Mouse (Mus musculus) left cerebral cortex, postnatal 36 days (tissue): ENCODE results near the gene Bad. TPM values are rescaled to one million over a fixed set of nuclear protein-coding genes. Genes with fewer than 3 reads are reported as not detected.
A peak's percentile ranks its signal among the peaks of the same experiment; 100 is the strongest.

Experiments
- DNase-seq, 2 experiments: peaks; one replicate each; pipeline ENCODE4 v3.0.0; 2021 to 2022; ENCODE audit warnings: low spot score in 2 of 2, mixed read lengths in 1 of 2
- intact Hi-C: fragments of 180-260 bp; cut with DNase I; formaldehyde crosslinking; loops from one replicate; pipeline ENCODE4 v1.15.1; 2025
- total RNA-seq, 2 experiments: library from RNA; stranded (reverse); gene quantifications; 2 replicates each; pipeline ENCODE4 v1.2.3; 2021

Gene Bad
- total RNA-seq, 2 experiments from 2014 or later: 36.6 to 42.6 TPM

GRCm38 (mm10) chr19:6950613-6951153 is 9.0 kb downstream of the Bad start:
- DNase-seq: peak; percentile 58 to 74
- intact Hi-C loops: loop anchor here (2.0 kb wide), 1 partner anchor 22 kb away; no protein-coding TSS in a partner anchor

- DNase-seq: peak; percentile 92 to 94
- intact Hi-C loops: loop anchor here (2.0 kb wide), 1 partner anchor 21 kb away; no protein-coding TSS in a partner anchor
Observed at GRCm38 (mm10) chr19:6951381-6951968, 9.8 kb downstream of the Bad start.

GRCm38 (mm10) chr19:6951994-6952711 is 10.5 kb downstream of the Bad start:
- peak; percentile 65 to 73 for DNase-seq
- intact Hi-C loops: loop anchor here (2.0 kb wide), 1 partner anchor 21 kb away; no protein-coding TSS in a partner anchor

DNA sequence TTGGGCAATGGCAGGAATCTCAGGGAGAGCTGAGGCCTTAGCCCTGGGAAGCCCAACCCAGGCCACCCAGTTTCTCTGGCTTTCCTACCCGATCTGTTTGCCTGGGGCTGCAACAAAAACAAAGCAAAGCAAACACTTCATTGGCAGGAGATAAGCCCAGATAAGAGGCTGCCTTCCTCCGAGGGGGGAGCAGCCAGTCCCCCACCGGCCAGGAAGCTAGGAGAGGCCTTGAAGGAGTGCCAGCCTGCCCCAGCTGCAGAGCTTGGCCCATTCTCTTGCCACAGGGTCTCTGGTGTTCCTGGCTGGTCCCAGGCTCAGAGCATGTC is 11.0 kb downstream of the Bad start:
- no peak for DNase-seq
- intact Hi-C loops: no loop called here

DNA sequence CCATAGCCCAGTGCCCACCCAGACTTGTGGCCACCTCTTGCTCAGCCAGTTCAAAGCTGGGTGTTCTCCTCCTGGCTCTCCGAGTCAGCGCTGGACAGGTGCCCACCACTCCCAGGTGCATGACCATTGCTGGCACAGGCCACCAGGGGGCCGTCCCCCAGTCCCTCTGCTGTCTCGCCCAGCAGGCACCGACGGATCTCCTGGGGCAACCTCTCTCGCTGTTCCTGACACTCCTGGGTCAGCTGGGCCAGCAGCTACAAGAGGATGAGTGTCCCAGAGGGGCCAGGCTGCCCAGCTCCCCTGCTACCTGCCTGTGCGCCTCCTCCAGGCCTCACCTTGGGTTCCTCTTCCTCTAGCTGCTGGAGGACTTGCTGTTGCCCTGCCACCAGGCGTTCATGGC is 12.4 kb downstream of the Bad start:
- DNase-seq: no peak
- intact Hi-C loops: no loop called here

- intact Hi-C loops: no loop called here
- no peak for DNase-seq
Observed at GRCm38 (mm10) chr19:6955424-6955823, 13.8 kb downstream of the Bad start.

DNA sequence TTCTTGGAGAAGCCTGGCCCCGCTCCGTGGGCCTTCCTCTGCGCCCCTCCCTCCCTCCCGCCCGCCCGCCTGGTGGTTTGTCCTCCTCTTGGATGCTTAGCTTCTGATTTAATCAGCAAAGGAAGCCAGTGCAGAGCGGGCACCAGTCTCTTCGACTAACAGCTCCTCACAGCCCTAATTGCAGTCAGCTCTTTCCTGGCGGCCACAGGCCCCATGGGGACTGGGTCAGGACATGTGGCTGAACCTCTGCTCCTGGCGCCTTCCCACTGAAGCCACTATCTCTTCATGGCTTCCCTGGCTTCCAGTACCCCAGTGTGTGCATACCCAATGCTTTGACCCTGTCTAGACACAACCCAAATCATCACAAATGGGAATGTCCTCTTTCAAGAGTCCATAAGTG is 14.8 kb downstream of the Bad start:
- intact Hi-C loops: no loop called here
- no peak for DNase-seq

- DNase-seq: no peak
- intact Hi-C loops: no loop called here
Observed at GRCm38 (mm10) chr19:6968491-6969271, 27.0 kb downstream of the Bad start.

DNA sequence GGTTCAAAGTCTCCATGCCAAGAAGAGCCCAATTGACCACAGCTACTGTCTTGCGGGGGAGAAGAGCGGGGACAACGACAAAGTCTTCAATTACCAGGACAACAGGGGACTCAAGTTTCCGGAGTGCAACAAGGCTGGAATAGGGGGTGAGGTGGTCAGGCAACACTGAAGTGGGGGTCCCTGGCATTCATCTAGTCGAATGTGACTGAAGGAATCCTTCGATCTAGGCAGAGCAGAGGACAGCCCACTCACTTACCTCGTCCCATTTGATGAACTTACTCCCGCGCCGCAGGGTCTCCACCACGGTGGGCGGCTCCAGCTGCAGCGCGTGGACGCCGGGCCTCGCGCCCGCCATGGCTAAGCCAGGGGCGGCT is 27.6 kb downstream of the Bad start:
- DNase-seq: no peak
- intact Hi-C loops: no loop called here

DNA sequence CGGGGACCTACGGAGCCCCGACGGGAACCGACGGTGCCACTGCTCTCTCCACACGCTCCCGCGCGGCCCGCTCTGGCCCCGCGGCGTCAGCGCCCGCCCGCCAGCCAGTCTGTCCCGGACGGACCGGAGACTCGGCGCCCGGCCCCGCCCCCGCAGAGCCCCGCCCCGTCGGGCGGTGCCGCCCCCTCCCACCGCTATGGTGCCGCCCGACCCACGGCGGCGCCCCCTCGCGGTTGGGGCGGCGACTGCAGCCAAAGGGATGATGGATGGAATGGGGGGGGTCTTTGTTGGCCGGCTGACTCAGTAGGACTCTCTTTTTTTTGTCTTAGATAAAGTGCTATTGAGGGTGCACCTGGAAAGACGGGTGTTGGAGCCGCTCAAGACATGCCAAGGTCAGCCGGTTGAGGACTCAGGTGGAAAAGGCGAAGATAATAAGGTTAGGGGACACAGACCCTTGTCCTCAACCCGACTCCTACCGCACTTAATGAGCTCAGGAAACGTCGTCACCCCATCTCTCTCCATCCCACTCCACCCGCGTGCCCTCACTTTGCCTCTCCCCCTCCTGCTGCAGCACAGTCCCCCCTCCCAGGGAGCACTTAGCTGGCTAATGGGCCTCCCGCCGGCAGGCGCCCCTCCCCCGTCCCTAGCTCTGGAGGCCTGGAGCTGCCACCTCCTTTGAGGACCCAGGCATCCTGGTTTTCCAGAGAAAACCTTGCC is 28.2 kb downstream of the Bad start:
- intact Hi-C loops: no loop called here

DNA sequence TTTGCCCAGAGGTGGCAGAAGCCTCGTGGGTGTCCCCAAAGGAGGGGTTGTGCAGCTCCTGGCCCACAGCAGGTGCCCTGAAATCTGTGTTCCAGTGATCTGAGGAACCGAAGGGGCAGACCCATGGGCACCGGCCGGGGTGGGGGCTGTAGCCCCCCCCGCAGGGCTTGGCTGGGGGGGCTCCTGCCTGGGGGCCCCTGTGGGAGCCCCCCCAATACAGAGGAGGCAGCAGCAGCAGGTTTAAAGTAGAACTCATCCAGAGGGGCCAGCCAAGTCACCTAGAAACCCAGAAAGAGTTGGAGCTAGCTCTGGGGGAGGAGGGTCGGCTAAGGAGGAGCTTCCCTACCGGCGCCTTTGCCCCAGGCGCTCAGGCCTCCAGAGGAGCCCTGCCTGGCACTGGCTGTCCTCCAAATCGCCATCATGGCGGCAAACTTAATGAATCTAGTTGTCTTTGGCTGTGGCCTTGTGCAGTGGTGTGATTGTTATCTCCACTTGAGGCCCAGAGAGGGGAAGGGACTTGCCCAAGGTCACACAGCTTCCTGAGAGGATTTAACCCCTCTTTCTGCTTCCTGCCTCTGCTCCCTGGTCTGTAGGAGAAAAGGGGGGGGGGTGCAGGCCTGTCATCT is 28.9 kb downstream of the Bad start:
- DNase-seq: no peak
- intact Hi-C loops: no loop called here

More for the DNA sequence above, 28.2 kb downstream of the Bad start:
- DNase-seq: peak in 1 of 2 experiments; percentile 30

DNA sequence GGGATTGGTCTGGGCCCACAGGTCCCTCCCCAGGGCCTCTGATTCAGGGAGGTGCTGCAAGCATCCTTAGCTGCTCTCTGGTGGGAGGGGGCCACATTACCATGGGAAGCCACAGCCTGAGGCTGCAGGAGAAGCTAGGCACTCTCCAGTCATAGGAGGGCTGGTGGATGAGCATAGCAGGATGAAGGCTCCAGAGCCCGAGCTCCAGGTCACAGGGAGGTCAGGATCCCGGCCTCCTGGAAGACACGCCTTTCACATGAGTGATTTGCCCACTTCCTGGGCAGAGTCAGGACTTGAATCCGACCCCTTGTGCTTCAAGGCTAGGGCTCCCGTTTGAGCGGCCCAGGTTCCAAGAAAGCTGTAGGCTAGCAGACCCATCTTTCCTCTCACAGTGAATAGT is 30.0 kb downstream of the Bad start:
- no peak for DNase-seq
- intact Hi-C loops: loop anchor here (2.0 kb wide), 1 partner anchor 21 kb away; no protein-coding TSS in a partner anchor

GRCm38 (mm10) chr19:6972247-6972917 is 30.7 kb downstream of the Bad start:
- intact Hi-C loops: loop anchor here (2.0 kb wide), 1 partner anchor 22 kb away; no protein-coding TSS in a partner anchor

DNA sequence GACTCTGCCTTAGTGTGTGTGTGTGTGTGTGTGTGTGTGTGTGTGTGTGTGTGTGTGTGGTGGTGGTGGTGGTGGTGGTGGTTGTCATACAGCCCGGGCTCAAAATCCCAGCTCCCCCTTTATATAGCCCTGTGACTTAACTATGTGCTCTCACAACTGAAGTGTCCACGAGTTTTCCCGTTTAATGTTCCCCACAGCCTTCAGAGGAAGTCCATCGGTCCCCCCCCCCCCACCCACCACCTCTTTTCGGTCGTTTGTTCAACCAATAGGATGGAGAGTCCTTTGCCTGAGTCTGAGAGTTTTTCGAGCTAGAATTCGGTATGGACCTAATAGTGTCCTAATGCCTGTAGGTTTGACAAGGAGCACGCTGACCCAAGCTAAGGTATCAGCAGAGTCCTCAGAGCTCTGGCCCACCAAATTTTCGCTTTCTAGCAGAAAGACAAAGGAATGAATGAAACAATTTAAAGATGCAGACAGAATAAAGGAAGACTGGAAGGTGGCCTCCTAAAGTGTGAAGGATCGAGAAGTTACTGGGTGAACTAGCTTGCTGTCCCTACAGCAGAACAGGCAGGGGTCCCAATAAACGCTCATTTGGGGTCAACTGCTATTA is 32.0 kb downstream of the Bad start:
- intact Hi-C loops: loop anchor here (2.0 kb wide), 1 partner anchor 23 kb away; no protein-coding TSS in a partner anchor
- DNase-seq: no peak

More at GRCm38 (mm10) chr19:6972247-6972917, 30.7 kb downstream of the Bad start:
- DNase-seq: no peak

GRCm38 (mm10) chr19:6974211-6975205 is 32.8 kb downstream of the Bad start, which contains the start of gene Ppp1r14b:
TSS of gene Ppp1r14b (plus strand) at chr19:6974968.
- intact Hi-C loops: no loop called here
- DNase-seq: peak; percentile 75 to 80

DNA sequence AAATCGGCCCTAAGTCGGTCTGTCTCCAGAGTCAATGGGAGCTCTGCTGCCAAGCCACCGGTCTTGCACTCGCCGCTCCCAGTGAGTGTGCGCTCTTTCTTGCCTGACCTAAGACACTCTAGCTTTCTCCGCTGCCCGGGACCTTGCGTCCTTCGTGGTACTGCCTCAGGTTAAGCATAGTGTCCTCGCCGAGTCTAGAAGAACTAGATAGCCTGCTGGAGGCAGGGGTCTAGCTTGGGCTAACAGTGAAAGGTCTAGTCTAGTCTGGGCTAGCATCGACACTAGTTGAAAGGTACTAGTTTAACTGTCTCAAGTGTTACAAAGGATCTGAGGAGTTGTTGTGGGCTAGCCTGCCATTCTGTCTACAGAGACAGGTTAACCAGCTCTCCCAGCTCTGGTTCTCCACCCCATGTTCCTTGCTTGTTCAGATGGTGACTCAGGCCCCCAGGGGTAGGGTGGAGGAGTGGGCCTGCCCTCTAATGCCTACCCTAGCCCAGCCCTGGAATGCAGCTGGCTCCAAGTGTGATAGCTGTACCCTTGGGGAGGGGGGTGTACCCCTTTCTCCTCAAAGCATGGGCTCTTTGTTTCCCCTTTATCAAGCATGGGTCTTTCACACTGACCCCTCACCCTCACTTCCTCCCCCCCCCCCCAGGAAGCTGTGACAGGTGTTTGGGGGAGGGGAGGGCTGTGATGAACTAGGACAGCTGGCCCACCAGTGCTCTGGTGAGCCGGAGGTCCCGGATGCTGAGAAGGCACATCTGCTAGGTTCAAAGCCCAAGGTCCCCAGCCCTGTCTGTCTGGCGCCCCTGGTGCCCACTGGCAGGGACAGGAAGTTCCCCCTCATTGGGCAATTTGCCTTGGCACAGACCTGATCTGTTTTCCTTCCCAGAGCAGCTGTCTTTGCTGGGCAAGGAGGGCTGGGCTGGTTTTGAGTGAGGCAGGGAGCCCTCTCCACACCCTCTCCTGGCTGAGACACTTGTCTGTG is 34.2 kb downstream of the Bad start, which contains the start of gene Plcb3:
Plcb3 (minus strand) TSS at position 934 of the 985 bp plus-strand sequence.
- intact Hi-C loops: no loop called here
- peak in 1 of 2 experiments; percentile 46 for DNase-seq
